Mouse (Mus musculus) thymus, postnatal 4 days (tissue): ENCODE measurements around the gene Ndufb2.

Source experiments
- DNase-seq: peaks from one replicate; pipeline ENCODE4 v3.0.0; 2021

Gene Ndufb2

GRCm38 (mm10) chr6:39592401-39593214 lies at the start of gene Ndufb2:
Gene Ndufb2, plus strand, starts transcription at chr6:39592574.
- peak; percentile 95 for DNase-seq

- peak; percentile 47 for DNase-seq
These were observed 49.5 kb upstream of the Ndufb2 start for GRCm38 (mm10) chr6:39542631-39543597.

GRCm38 (mm10) chr6:39543769-39544420 lies 48.5 kb upstream of the Ndufb2 start:
- DNase-seq, result no peak

GRCm38 (mm10) chr6:39545474-39545873 lies 46.9 kb upstream of the Ndufb2 start:
- DNase-seq, result no peak

GRCm38 (mm10) chr6:39548030-39548429 lies 44.3 kb upstream of the Ndufb2 start:
- DNase-seq, result no peak

- no peak for DNase-seq
These were observed 40.3 kb upstream of the Ndufb2 start for GRCm38 (mm10) chr6:39551981-39552636.

GRCm38 (mm10) chr6:39554888-39555647 lies 37.3 kb upstream of the Ndufb2 start:
- DNase-seq, result no peak

- no peak for DNase-seq
These were observed 36.8 kb upstream of the Ndufb2 start for GRCm38 (mm10) chr6:39555648-39555945.

GRCm38 (mm10) chr6:39556900-39557659 lies 35.3 kb upstream of the Ndufb2 start:
- peak; percentile 63 for DNase-seq

GRCm38 (mm10) chr6:39557723-39558261 lies 34.6 kb upstream of the Ndufb2 start, which contains the start of gene Dennd2a:
Gene Dennd2a, minus strand, starts transcription at chr6:39557867.
- DNase-seq, result peak; percentile 67

GRCm38 (mm10) chr6:39559276-39559939 lies 33.0 kb upstream of the Ndufb2 start:
- no peak for DNase-seq

GRCm38 (mm10) chr6:39562166-39563015 lies 30.0 kb upstream of the Ndufb2 start:
- peak; percentile 72 for DNase-seq

GRCm38 (mm10) chr6:39567528-39567927 lies 24.8 kb upstream of the Ndufb2 start:
- DNase-seq, result no peak

GRCm38 (mm10) chr6:39570426-39570825 lies 21.9 kb upstream of the Ndufb2 start:
- no peak for DNase-seq

GRCm38 (mm10) chr6:39573791-39574554 lies 18.4 kb upstream of the Ndufb2 start, which contains the start of gene Adck2:
Gene Adck2, plus strand, starts transcription at chr6:39573873.
- DNase-seq, result peak; percentile 83

GRCm38 (mm10) chr6:39574555-39574869 lies 17.9 kb upstream of the Ndufb2 start:
- DNase-seq, result peak; percentile 26

- no peak for DNase-seq
These were observed 17.4 kb upstream of the Ndufb2 start for GRCm38 (mm10) chr6:39574951-39575350.

GRCm38 (mm10) chr6:39579552-39579951 lies 12.8 kb upstream of the Ndufb2 start:
- DNase-seq, result no peak
